Mouse (Mus musculus) liver, postnatal 0 days (tissue): Measurements from ENCODE around the gene Cspg4.

Experiments used
- CTCF ChIP-seq: sonication (generic); IDR thresholded peaks from 2 replicates; pipeline ENCODE4 v1.5.1; 2016; ENCODE audit warnings: antibody characterized with exemption, low read depth
- EP300 ChIP-seq: IDR thresholded peaks from 2 replicates; pipeline ENCODE4 v1.6.1; 2016; ENCODE audit warnings: antibody characterized with exemption, low read depth, mild to moderate bottlenecking

GRCm38 (mm10) chr9:56922746-56923145 lies 57.9 kb downstream of the Cspg4 start:
- TF ChIP-seq CTCF (no peak), EP300 (no peak)
